Mouse (Mus musculus) heart, embryonic 13.5 days (tissue): ENCODE results near the gene Fut7. TPM values are rescaled to one million over a fixed set of nuclear protein-coding genes. Genes with fewer than 3 reads are reported as not detected.

ENCODE experiments used
- ATAC-seq: fragments of 200-750 bp; cut with Nextera tagmentation; 2 replicates; pipeline ENCODE4 v1.8.0; 2017; ENCODE audit warnings: moderate TSS enrichment; ENCODE audit not compliant: insufficient number of reproducible peaks, low FRiP score, low TSS enrichment; ENCODE audit errors: extremely low read depth
- H3K27ac ChIP-seq: fragments of 300-500 bp; sonication (generic); replicated peaks from 2 replicates; pipeline ENCODE4 v1.5.1; 2015; ENCODE audit warnings: moderate library complexity, mild to moderate bottlenecking, inconsistent platforms
- H3K27me3 ChIP-seq: fragments of 300-500 bp; sonication (generic); replicated peaks from 2 replicates; pipeline ENCODE4 v1.6.1; 2015; ENCODE audit warnings: mild to moderate bottlenecking, inconsistent platforms
- H3K36me3 ChIP-seq: fragments of 300-500 bp; sonication (generic); 2 replicates; pipeline ENCODE4 v1.6.1; 2015; ENCODE audit warnings: mild to moderate bottlenecking, inconsistent platforms
- H3K4me1 ChIP-seq: fragments of 300-500 bp; sonication (generic); 2 replicates; pipeline ENCODE4 v1.6.1; 2015; ENCODE audit warnings: inconsistent platforms
- H3K4me2 ChIP-seq: fragments of 300-500 bp; sonication (generic); 2 replicates; pipeline ENCODE4 v1.6.1; 2015; ENCODE audit warnings: inconsistent platforms, mild to moderate bottlenecking, moderate library complexity
- H3K4me3 ChIP-seq: fragments of 300-500 bp; sonication (generic); 2 replicates; pipeline ENCODE4 v1.5.1; 2015; ENCODE audit warnings: moderate library complexity, mild to moderate bottlenecking, inconsistent platforms
- H3K9ac ChIP-seq: fragments of 300-500 bp; sonication (generic); 2 replicates; pipeline ENCODE4 v1.6.1; 2015; ENCODE audit warnings: inconsistent platforms, mild to moderate bottlenecking, moderate library complexity
- H3K9me3 ChIP-seq: fragments of 300-500 bp; sonication (generic); 2 replicates; pipeline ENCODE4 v1.6.1; 2016; ENCODE audit warnings: inconsistent platforms
- WGBS: fragments of 180-500 bp; shearing (Covaris S2); methylation state at CpG from one replicate; pipeline ENCODE4 v1.1.7; 2015; ENCODE audit warnings: mixed read lengths; 5-methylcytosine and 5-hydroxymethylcytosine counted together
- polyA plus RNA-seq: library from polyadenylated mRNA; unstranded; fragments of >200 nt; fragmentation: Nextera tagmentation; extraction: Ambion mirVana; gene quantifications from 2 replicates; pipeline ENCODE4 v1.2.1, GENCODE M21; 2015

The Fut7 gene
- polyA plus RNA-seq, 1 experiment from 2014 or later: 0.07 TPM

- Histone ChIP-seq H3K9me3 (no peaks in the 10 kb centered on the region), H3K4me3 (no peak overlapping the region), H3K4me2 (no peak overlapping the region), H3K4me1 (no peaks in the 10 kb centered on the region), H3K36me3 (peaks cover 13% of the 10 kb centered on the region), H3K9ac (no peak overlapping the region), H3K27ac (no peak overlapping the region), H3K27me3 (no peaks in the 10 kb centered on the region; the same call in 1 of the 2 replicates)
- WGBS: 78% methylated on average over 20 of the region's 20 CpGs
- ATAC-seq: no peak
Observed at GRCm38 (mm10) chr2:25441067-25441466, 18.0 kb downstream of the Fut7 start.

- 77% methylated on average over 14 of the region's 14 CpGs for WGBS
- no peaks in the 10 kb centered on the region; the same call in 1 of the 2 replicates for H3K27me3 ChIP-seq
- ATAC-seq: no peak
- no peak overlapping the region for H3K27ac ChIP-seq
- H3K4me1 ChIP-seq: no peaks in the 10 kb centered on the region
- H3K36me3 ChIP-seq: peaks cover 6% of the 10 kb centered on the region; the same call in 1 of the 2 replicates
- no peak overlapping the region for H3K9ac ChIP-seq
- no peak overlapping the region for H3K4me2 ChIP-seq
- H3K9me3 ChIP-seq: no peaks in the 10 kb centered on the region
- H3K4me3 ChIP-seq: no peak overlapping the region
Observed at GRCm38 (mm10) chr2:25442682-25443081, 19.6 kb downstream of the Fut7 start.

- Histone ChIP-seq H3K4me3 (no peak overlapping the region), H3K27ac (no peak overlapping the region), H3K27me3 (no peaks in the 10 kb centered on the region), H3K4me1 (peaks cover 2% of the 10 kb centered on the region; the same call in 1 of the 2 replicates), H3K9me3 (no peaks in the 10 kb centered on the region), H3K9ac (no peak overlapping the region), H3K36me3 (no peaks in the 10 kb centered on the region), H3K4me2 (no peak overlapping the region)
- ATAC-seq: no peak
- 68% methylated on average over 8 of the region's 8 CpGs for WGBS
Observed at GRCm38 (mm10) chr2:25450853-25451647, 28.0 kb downstream of the Fut7 start.

- H3K4me3 ChIP-seq: no peak overlapping the region
- H3K4me2 ChIP-seq: no peak overlapping the region
- H3K9ac ChIP-seq: no peak overlapping the region
- H3K36me3 ChIP-seq: peaks cover 6% of the 10 kb centered on the region; the same call in 1 of the 2 replicates
- H3K27me3 ChIP-seq: no peaks in the 10 kb centered on the region
- H3K27ac ChIP-seq: no peak overlapping the region
- H3K4me1 ChIP-seq: peaks cover 6% of the 10 kb centered on the region
- no peak for ATAC-seq
- 30% methylated on average over 1 of the region's 1 CpGs for WGBS
- H3K9me3 ChIP-seq: no peaks in the 10 kb centered on the region
Observed at GRCm38 (mm10) chr2:25452951-25453350, 29.9 kb downstream of the Fut7 start.

GRCm38 (mm10) chr2:25456205-25456953 is 33.3 kb downstream of the Fut7 start, which contains the start of gene Clic3:
Clic3 (plus strand) TSS chr2:25456838.
- WGBS: 34% methylated on average over 14 of the region's 14 CpGs
- H3K4me1 ChIP-seq: peaks cover 27% of the 10 kb centered on the region
- no peaks in the 10 kb centered on the region for H3K27me3 ChIP-seq
- no peak within 1 kb of the TSS for H3K4me2 ChIP-seq
- H3K27ac ChIP-seq: no peak within 1 kb of the TSS
- peaks cover 21% of the 10 kb centered on the region for H3K36me3 ChIP-seq
- no peak for ATAC-seq
- no peaks in the 10 kb centered on the region for H3K9me3 ChIP-seq
- H3K4me3 ChIP-seq: no peak within 1 kb of the TSS
- H3K9ac ChIP-seq: no peak within 1 kb of the TSS

GRCm38 (mm10) chr2:25457022-25457896 is 34.2 kb downstream of the Fut7 start:
- Histone ChIP-seq H3K4me1 (peaks cover 29% of the 10 kb centered on the region), H3K9me3 (no peaks in the 10 kb centered on the region), H3K4me2 (no peak overlapping the region), H3K27me3 (no peaks in the 10 kb centered on the region), H3K4me3 (no peak overlapping the region), H3K27ac (no peak overlapping the region), H3K9ac (no peak overlapping the region), H3K36me3 (peaks cover 21% of the 10 kb centered on the region)
- no peak for ATAC-seq
- 81% methylated on average over 9 of the region's 9 CpGs for WGBS

GRCm38 (mm10) chr2:25458911-25459310 is 35.8 kb downstream of the Fut7 start:
- no peak for ATAC-seq
- Histone ChIP-seq H3K4me2 (no peak overlapping the region), H3K4me1 (peaks cover 29% of the 10 kb centered on the region), H3K27me3 (no peaks in the 10 kb centered on the region), H3K4me3 (no peak overlapping the region), H3K27ac (no peak overlapping the region), H3K36me3 (peaks cover 21% of the 10 kb centered on the region), H3K9ac (no peak overlapping the region), H3K9me3 (no peaks in the 10 kb centered on the region)
- 72% methylated on average over 5 of the region's 5 CpGs for WGBS

GRCm38 (mm10) chr2:25460135-25460534 is 37.1 kb downstream of the Fut7 start:
- Histone ChIP-seq H3K27ac (peak overlapping the region; percentile 93), H3K27me3 (no peaks in the 10 kb centered on the region), H3K4me2 (peak overlapping the region; percentile 82), H3K9ac (peak overlapping the region; percentile 86), H3K4me3 (peak overlapping the region; percentile 66), H3K4me1 (peaks cover 29% of the 10 kb centered on the region), H3K36me3 (peaks cover 21% of the 10 kb centered on the region), H3K9me3 (no peaks in the 10 kb centered on the region)
- no peak for ATAC-seq
- 30% methylated on average over 5 of the region's 5 CpGs for WGBS

- Histone ChIP-seq H3K9me3 (no peaks in the 10 kb centered on the region), H3K36me3 (peaks cover 21% of the 10 kb centered on the region), H3K27me3 (no peaks in the 10 kb centered on the region), H3K4me3 (peak within 1 kb of the TSS; percentile 66), H3K27ac (peak within 1 kb of the TSS; percentile 93), H3K4me2 (peak within 1 kb of the TSS; percentile 82), H3K4me1 (peaks cover 34% of the 10 kb centered on the region), H3K9ac (peak within 1 kb of the TSS; percentile 86)
- ATAC-seq: peak; percentile 87
- WGBS: under 1% methylated on average over 48 of the region's 48 CpGs
Observed at GRCm38 (mm10) chr2:25460551-25461309, 37.7 kb downstream of the Fut7 start, which contains the start of gene Paxx. Paxx (minus strand) TSS chr2:25461094.

GRCm38 (mm10) chr2:25461407-25461806 is 38.3 kb downstream of the Fut7 start:
- WGBS: 17% methylated on average over 3 of the region's 3 CpGs
- no peaks in the 10 kb centered on the region for H3K27me3 ChIP-seq
- peak overlapping the region; percentile 82 for H3K4me2 ChIP-seq
- peak overlapping the region; percentile 66 for H3K4me3 ChIP-seq
- peaks cover 31% of the 10 kb centered on the region for H3K4me1 ChIP-seq
- peaks cover 21% of the 10 kb centered on the region for H3K36me3 ChIP-seq
- no peaks in the 10 kb centered on the region for H3K9me3 ChIP-seq
- H3K27ac ChIP-seq: peak overlapping the region; percentile 93
- H3K9ac ChIP-seq: peak overlapping the region; percentile 75
- no peak for ATAC-seq
